Mouse (Mus musculus): ENCODE results near the gene Prkra.

DNA sequence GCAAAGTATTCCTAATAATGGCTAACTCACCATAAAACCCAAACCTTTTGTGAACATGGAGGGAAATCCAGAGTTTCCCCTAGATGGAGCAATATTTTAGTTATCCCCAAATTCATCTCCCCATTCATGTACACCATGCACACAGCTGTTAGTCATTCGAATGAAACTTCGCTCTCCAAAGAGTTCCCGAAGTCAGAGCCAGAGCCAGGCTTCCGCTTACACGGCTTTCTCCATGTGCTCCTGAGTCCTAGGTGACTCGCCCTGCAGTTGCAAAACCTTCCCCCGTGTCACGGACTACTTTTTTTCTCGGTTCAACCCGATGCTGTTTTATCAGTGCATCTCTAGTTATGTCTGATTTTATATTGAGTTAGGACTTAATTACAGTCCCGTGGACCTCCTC, 50.3 kb downstream of the Prkra start:
- no peak for TF ChIP-seq CTCF (IDR thresholded peaks at IDR 0.05; ENCODE audit: low read depth)
- no peak for TF ChIP-seq EP300 (optimal IDR thresholded peaks at IDR 0.05)
